In the genomic region with DNA sequence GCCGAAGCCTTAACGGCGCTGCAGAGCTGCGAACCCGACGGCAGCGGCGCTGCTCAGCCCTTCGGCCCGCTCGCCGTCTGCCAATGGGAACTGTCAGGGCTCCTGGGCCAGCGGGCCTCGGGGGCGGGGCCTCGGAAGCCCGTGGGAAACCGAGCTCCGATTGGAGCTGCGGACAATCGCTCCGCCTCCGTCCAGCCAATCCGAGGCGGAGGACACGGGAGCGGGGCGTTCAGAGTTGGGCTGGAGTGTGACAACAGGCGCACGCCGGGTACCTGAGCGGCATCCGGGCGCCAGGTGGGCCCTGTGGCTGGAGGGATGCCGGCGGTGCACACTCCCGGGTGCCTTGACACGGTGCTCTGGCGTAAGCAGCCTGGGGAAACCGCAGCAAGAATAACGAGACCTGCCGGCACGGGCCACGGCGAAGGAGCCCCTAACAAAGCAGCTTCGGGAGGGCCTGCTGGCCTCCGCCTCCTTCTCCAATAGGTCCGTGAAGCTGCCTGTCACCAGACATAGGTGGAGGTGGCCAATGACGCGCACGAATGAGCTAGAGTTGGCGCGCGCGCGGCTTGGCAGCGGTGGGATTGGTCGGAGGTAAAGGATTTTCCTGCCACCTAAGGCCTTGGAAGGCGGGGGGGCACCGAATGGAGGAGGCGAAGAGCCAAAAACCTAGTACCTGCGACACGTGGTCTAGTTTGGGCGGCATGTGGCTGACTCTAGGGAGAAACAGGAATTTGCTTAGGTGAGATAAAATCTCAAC, we compare ENCODE assay signal across 8 mouse cellular contexts. TPM values are rescaled to one million over a fixed set of nuclear protein-coding genes. Genes with fewer than 3 reads are reported as not detected.
A peak's percentile ranks its signal among the peaks of the same experiment; 100 is the strongest.
DNase-seq lines count a peak whose midpoint lies in the region; ATAC-seq and TF ChIP-seq lines count a peak whose summit lies in the region.

A gene (minus strand): TSS at position 10 of the 757 bp plus-strand sequence.

- under 1% methylated on average over 64 of the region's 64 CpGs for WGBS in heart, embryonic 13.5 days
- WGBS in kidney, postnatal 0 days = under 1% methylated on average over 64 of the region's 64 CpGs
- WGBS in liver, adult 2 months = under 1% methylated on average over 64 of the region's 64 CpGs

- peak within 1 kb of the TSS; percentile 88 for H3K27ac ChIP-seq in heart, embryonic 13.5 days (replicated peaks)
- peak within 1 kb of the TSS; percentile 70 for H3K27ac ChIP-seq in kidney, postnatal 0 days
- H3K27ac ChIP-seq in liver, adult 2 months (replicated peaks; ENCODE audit: insufficient read depth, low read depth, low read length) = no peak within 1 kb of the TSS

- H3K9me3 ChIP-seq in heart, embryonic 13.5 days = no peaks in the 10 kb centered on the region
- H3K9me3 ChIP-seq in kidney, postnatal 0 days (replicated peaks; ENCODE audit: low read length) = no peaks in the 10 kb centered on the region

- peak within 1 kb of the TSS; percentile 75 for H3K4me3 ChIP-seq in heart, embryonic 13.5 days
- peak within 1 kb of the TSS; percentile 55 for H3K4me3 ChIP-seq in kidney, postnatal 0 days (replicated peaks; ENCODE audit: low read depth, low read length)
- H3K4me3 ChIP-seq in liver, adult 2 months (ENCODE audit: insufficient read depth, low read depth, low read length) = peak within 1 kb of the TSS; percentile 72

- H3K79me2 ChIP-seq in liver, adult 2 months (ENCODE audit: control insufficient read depth, insufficient read depth, low read length) = no peaks in the 10 kb centered on the region

- TF ChIP-seq POLR2A in liver, adult 2 months (IDR thresholded peaks at IDR 0.05; ENCODE audit: extremely low read depth, insufficient read depth, low read length) = no peak

- peaks cover 26% of the 10 kb centered on the region for H3K4me1 ChIP-seq in heart, embryonic 13.5 days
- H3K4me1 ChIP-seq in kidney, postnatal 0 days (replicated peaks; ENCODE audit: insufficient read depth, low read length) = peaks cover 17% of the 10 kb centered on the region; the same call in 1 of the 2 replicates
- H3K4me1 ChIP-seq in liver, adult 2 months (ENCODE audit: control insufficient read depth, insufficient read depth, low read length) = peaks cover 5% of the 10 kb centered on the region; the same call in 1 of the 2 replicates

- peak; percentile 50; the same call in 1 of the 2 replicates for TF ChIP-seq CTCF in kidney, postnatal 0 days (IDR thresholded peaks at IDR 0.05; ENCODE audit: low read depth)
- peak; percentile 31; the same call in 1 of the 2 replicates for TF ChIP-seq CTCF in liver, adult 2 months (IDR thresholded peaks at IDR 0.05; ENCODE audit: low read depth, low read length)

- peak; percentile 94 for DNase-seq in c-Kit-negative CD71-positive TER-119-positive erythroid progenitor cells, embryonic 14.5 days (ENCODE audit: low read depth, low spot score)
- peak; percentile 85 for DNase-seq in fat pad, adult 2 months (ENCODE audit: extremely low read depth, low read depth, low spot score)
- peak; percentile 97 for DNase-seq in kidney, postnatal 0 days (ENCODE audit: low spot score)
- DNase-seq in liver, adult 2 months (ENCODE audit: extremely low read depth, low read depth, low spot score) = peak; percentile 69
- DNase-seq in spleen, postnatal 36 days (ENCODE audit: low spot score in 2 of 2) = peak; percentile 96

- H3K4me2 ChIP-seq in heart, embryonic 13.5 days = peak within 1 kb of the TSS; percentile 100
- H3K4me2 ChIP-seq in kidney, postnatal 0 days (ENCODE audit: low read length) = peak within 1 kb of the TSS; percentile 99

- H3K9ac ChIP-seq in heart, embryonic 13.5 days = peak within 1 kb of the TSS; percentile 90
- H3K9ac ChIP-seq in kidney, postnatal 0 days (ENCODE audit: low read depth, low read length) = peak within 1 kb of the TSS; percentile 61
- H3K9ac ChIP-seq in liver, adult 2 months (ENCODE audit: low read depth, low read length) = peak within 1 kb of the TSS; percentile 38

- no peaks in the 10 kb centered on the region for H3K27me3 ChIP-seq in heart, embryonic 13.5 days (replicated peaks)
- no peaks in the 10 kb centered on the region for H3K27me3 ChIP-seq in kidney, postnatal 0 days (ENCODE audit: insufficient read depth, low read length)
- no peaks in the 10 kb centered on the region; the same call in 1 of the 2 replicates for H3K27me3 ChIP-seq in liver, adult 2 months (ENCODE audit: control insufficient read depth, insufficient read depth, low read length)

- ATAC-seq in CD4-positive, CD25-positive, alpha-beta regulatory T cell, adult 4 months = peak; percentile 90
- peak; percentile 95 for ATAC-seq in heart, embryonic 13.5 days (ENCODE audit: extremely low read depth, insufficient number of reproducible peaks, low FRiP score, low TSS enrichment)
- ATAC-seq in kidney, postnatal 0 days (replicated peaks; ENCODE audit: low FRiP score, low read depth) = peak; percentile 98
- ATAC-seq in monocyte, adult 5-6 weeks (replicated peaks; ENCODE audit: insufficient number of reproducible peaks, low FRiP score, low TSS enrichment, poor library complexity, severe bottlenecking) = peak; percentile 90

- no peaks in the 10 kb centered on the region for H3K36me3 ChIP-seq in heart, embryonic 13.5 days
- no peaks in the 10 kb centered on the region for H3K36me3 ChIP-seq in kidney, postnatal 0 days (ENCODE audit: insufficient read depth, low read length)
- H3K36me3 ChIP-seq in liver, adult 2 months (ENCODE audit: control insufficient read depth, insufficient read depth, low read length) = no peaks in the 10 kb centered on the region

RNA-seq across cellular contexts. Expression of the gene that starts here (rescaled TPM):
- polyA plus RNA-seq in CD4-positive, CD25-positive, alpha-beta regulatory T cell, adult 4 months (2017; shearing (Covaris generic)) = 10 to 100 TPM; 53.3 to 54.6 TPM
- polyA plus RNA-seq in heart, embryonic 13.5 days (2015; fragmentation: Nextera tagmentation; extraction: Ambion mirVana) = 8.8 and 10.7 TPM in 2 replicates
- polyA plus RNA-seq in kidney, postnatal 0 days (2015; fragmentation: Nextera tagmentation; extraction: Ambion mirVana) = 10.8 and 11.5 TPM in 2 replicates
- 0.65 and 1.2 TPM in 2 replicates for total RNA-seq in liver, adult 2 months (2014; rRNA removed)
- polyA plus RNA-seq in liver, adult 2 months (2012; rRNA removed) = 0.27 and 1.1 TPM in 2 replicates
- total RNA-seq in monocyte, adult 5-6 weeks (2017) = 24.6 to 28.6 TPM (median 27.7 TPM) in 3 replicates

Comparison
In these comparisons a context has a peak if more than half of its experiments do, and no peak if none do; other contexts are left out.
1. RNA of the gene that starts here (total RNA-seq): 24.6 to 28.6 TPM in monocyte, adult 5-6 weeks; 0.65 to 1.2 TPM in liver, adult 2 months; every median in the first group is over 10 times any median in the second.
2. H3K9ac ChIP-seq: peak in every context shown above with its lines; median percentile 90 in heart, embryonic 13.5 days; 61 in kidney, postnatal 0 days; 38 in liver, adult 2 months.
3. Peak in every context shown above with its lines, with median percentiles within 50 percentile points of each other: ATAC-seq, DNase-seq and H3K4me3 ChIP-seq.